In genomic region chr14:100009790-100010382, GRCm38 (mm10) we compare ENCODE assay signal across 8 mouse cellular contexts.
DNase-seq lines count a peak whose midpoint lies in the region; ATAC-seq and TF ChIP-seq lines count a peak whose summit lies in the region.

No protein-coding gene starts in this region.

- H3K4me2 ChIP-seq in CH12.LX (ENCODE audit: insufficient read depth, low read depth, poor library complexity, severe bottlenecking), result 0 out of 2 replicates have a peak overlapping the region, but pooled peaks have one; percentile 19
- H3K4me2 ChIP-seq in kidney, embryonic 15.5 days, result no peak overlapping the region
- H3K4me2 ChIP-seq in liver, embryonic 11.5 days, result no peak overlapping the region

- in situ Hi-C loops in CH12.LX (cut with MboI; ENCODE audit: low pct_ligation_motif_present, low pct_unique_long_range_greater_than_20kb, low sequenced_read_pairs), result no loop called here

- no peak overlapping the region for H3K9ac ChIP-seq in CH12.LX (ENCODE audit: insufficient read depth, low read depth)
- H3K9ac ChIP-seq in kidney, embryonic 15.5 days, result no peak overlapping the region
- H3K9ac ChIP-seq in liver, embryonic 11.5 days (ENCODE audit: low read depth, low read length), result no peak overlapping the region

- H3K4me3 ChIP-seq in CH12.LX (replicated peaks in 1 of 3; ENCODE audit: low read depth in 2 of 3, low read length in 2 of 3, poor library complexity in 1 of 3), result no peak overlapping the region
- H3K4me3 ChIP-seq in kidney, embryonic 15.5 days (replicated peaks), result no peak overlapping the region
- no peak overlapping the region for H3K4me3 ChIP-seq in liver, embryonic 11.5 days (ENCODE audit: low read depth, low read length)

- no peaks in the 10 kb centered on the region for H3K79me2 ChIP-seq in CH12.LX (replicated peaks; ENCODE audit: control insufficient read depth, extremely low read depth, insufficient read depth, poor library complexity, severe bottlenecking)

- H3K27ac ChIP-seq in CH12.LX (ENCODE audit: insufficient read depth, low read depth), result no peak overlapping the region
- H3K27ac ChIP-seq in kidney, embryonic 15.5 days, result no peak overlapping the region
- H3K27ac ChIP-seq in liver, embryonic 11.5 days (ENCODE audit: low read depth, low read length), result no peak overlapping the region

- H3K4me1 ChIP-seq in CH12.LX (ENCODE audit: control insufficient read depth in 1 of 2, insufficient read depth in 2 of 2), result no peaks in the 10 kb centered on the region
- H3K4me1 ChIP-seq in kidney, embryonic 15.5 days, result peaks cover 5% of the 10 kb centered on the region; the same call in 1 of the 2 replicates
- H3K4me1 ChIP-seq in liver, embryonic 11.5 days (replicated peaks; ENCODE audit: control insufficient read depth, insufficient read depth, low read length), result no peaks in the 10 kb centered on the region

- peak; percentile 31 to 83 for DNase-seq in adrenal gland, adult (ENCODE audit: inconsistent age in 2 of 2, low spot score in 1 of 2)
- no peak for DNase-seq in adrenal gland, postnatal 4 days (ENCODE audit: low spot score in 2 of 2)
- peak; percentile 76 for DNase-seq in CH12.LX (ENCODE audit: extremely low read depth)
- DNase-seq in cerebellum, adult 11 months, result peak; percentile 21
- peak; percentile 61 for DNase-seq in forelimb bud, embryonic 11.5 days (ENCODE audit: low read depth, low spot score)
- DNase-seq in liver, embryonic 11.5 days (ENCODE audit: low spot score), result peak; percentile 30
- DNase-seq in right cerebral cortex, postnatal 25 days, result peak; percentile 12

- no peaks in the 10 kb centered on the region for H3K36me3 ChIP-seq in CH12.LX (replicated peaks in 1 of 2; ENCODE audit: control insufficient read depth in 1 of 2, insufficient read depth in 1 of 2, low read length in 1 of 2)
- H3K36me3 ChIP-seq in kidney, embryonic 15.5 days, result no peaks in the 10 kb centered on the region
- H3K36me3 ChIP-seq in liver, embryonic 11.5 days (ENCODE audit: control insufficient read depth, insufficient read depth, low read length), result no peaks in the 10 kb centered on the region

- 47% methylated on average over 4 of the region's 4 CpGs for WGBS in kidney, embryonic 15.5 days
- WGBS in liver, embryonic 11.5 days, result 45% methylated on average over 4 of the region's 4 CpGs

- no peak for TF ChIP-seq POLR2A in CH12.LX (IDR thresholded peaks at IDR 0.05; ENCODE audit: low read depth, low read length)

- no peak for TF ChIP-seq EP300 in CH12.LX (IDR thresholded peaks at IDR 0.05; ENCODE audit: low read length)

- ATAC-seq in kidney, embryonic 15.5 days (replicated peaks; ENCODE audit: low FRiP score), result peak; percentile 67
- ATAC-seq in liver, embryonic 11.5 days (replicated peaks; ENCODE audit: low FRiP score), result no peak

- H3K9me3 ChIP-seq in CH12.LX (replicated peaks; ENCODE audit: low read length), result no peaks in the 10 kb centered on the region
- H3K9me3 ChIP-seq in kidney, embryonic 15.5 days (replicated peaks), result no peaks in the 10 kb centered on the region
- H3K9me3 ChIP-seq in liver, embryonic 11.5 days (ENCODE audit: control insufficient read depth, low read length), result no peaks in the 10 kb centered on the region

- TF ChIP-seq RAD21 in CH12.LX (IDR thresholded peaks at IDR 0.05; ENCODE audit: low read depth, low read length), result peak; percentile 68

- dilution Hi-C loops in CH12.LX (cut with MboI; ENCODE audit: extremely low pct_ligation_motif_present, extremely low pct_unique_long_range_greater_than_20kb, low sequenced_read_pairs), result no loop called here

- no peaks in the 10 kb centered on the region for H3K27me3 ChIP-seq in CH12.LX (replicated peaks)
- H3K27me3 ChIP-seq in kidney, embryonic 15.5 days, result no peaks in the 10 kb centered on the region
- H3K27me3 ChIP-seq in liver, embryonic 11.5 days (replicated peaks; ENCODE audit: control insufficient read depth, insufficient read depth, low read length), result no peaks in the 10 kb centered on the region

- TF ChIP-seq CTCF in CH12.LX (conservative IDR thresholded peaks at IDR 0.05 in 1 of 2, IDR thresholded peaks at IDR 0.05 in 1 of 2; ENCODE audit: low read depth in 2 of 2, low read length in 2 of 2), result peak; percentile 63 to 72

TF ChIP-seq in CH12.LX, 34 proteins besides CTCF, POLR2A, EP300 and RAD21:
- TF ChIP-seq SMC3 (IDR thresholded peaks at IDR 0.05; ENCODE audit: low read depth, low read length), result peak; percentile 85
- TF ChIP-seq ZKSCAN1 (IDR thresholded peaks at IDR 0.05; ENCODE audit: borderline replicate concordance, low read depth, low read length), result no peak

Comparison
In these comparisons a context has a peak if more than half of its experiments do, and no peak if none do; other contexts are left out.
1. DNase-seq: peak in adrenal gland, adult (2 of 2), CH12.LX (single experiment), cerebellum, adult 11 months (single experiment), forelimb bud, embryonic 11.5 days (single experiment), liver, embryonic 11.5 days (single experiment) and right cerebral cortex, postnatal 25 days (single experiment); none in adrenal gland, postnatal 4 days (0 of 2).